Mouse (Mus musculus): ENCODE measurements around the gene Hivep2. TPM values are rescaled to one million over a fixed set of nuclear protein-coding genes. Genes with fewer than 3 reads are reported as not detected.

The Hivep2 gene
- polyA plus RNA-seq, 1 experiment from 2014 or later: 10.7 TPM

GRCm38 (mm10) chr10:13963908-13964500 lies 1.9 kb upstream of the Hivep2 start:
- Histone ChIP-seq H3K4me1 (replicated peaks) (peaks cover 9% of the 10 kb centered on the region), H3K36me3 (no peaks in the 10 kb centered on the region), H3K4me3 (peak overlapping the region; percentile 95), H3K27me3 (no peaks in the 10 kb centered on the region; the same call in 1 of the 2 replicates), H3K9me3 (no peaks in the 10 kb centered on the region), H3K4me2 (peak overlapping the region; percentile 91), H3K9ac (peak overlapping the region; percentile 95), H3K27ac (replicated peaks) (peak overlapping the region; percentile 99; the same call in 1 of the 2 replicates)
- 11% methylated on average over 8 of the region's 8 CpGs for WGBS
- ATAC-seq (ENCODE audit: low FRiP score, low read depth): no peak

- Histone ChIP-seq H3K9ac (peak overlapping the region; percentile 95), H3K27ac (replicated peaks) (peak overlapping the region; percentile 99), H3K4me3 (peak overlapping the region; percentile 95), H3K4me2 (peak overlapping the region; percentile 91), H3K9me3 (no peaks in the 10 kb centered on the region), H3K4me1 (replicated peaks) (peaks cover 10% of the 10 kb centered on the region), H3K27me3 (no peaks in the 10 kb centered on the region; the same call in 1 of the 2 replicates), H3K36me3 (no peaks in the 10 kb centered on the region)
- under 1% methylated on average over 64 of the region's 65 CpGs for WGBS
- ATAC-seq (ENCODE audit: low FRiP score, low read depth): peak; percentile 13
Observed at GRCm38 (mm10) chr10:13964501-13965281, 1.2 kb upstream of the Hivep2 start.

- ATAC-seq (ENCODE audit: low FRiP score, low read depth): peak; percentile 79
- under 1% methylated on average over 45 of the region's 54 CpGs for WGBS
Observed at GRCm38 (mm10) chr10:13965316-13965973, 430 bp upstream of the Hivep2 start.

GRCm38 (mm10) chr10:13966830-13967450 lies 1.1 kb downstream of the Hivep2 start:
- H3K27me3 ChIP-seq: no peaks in the 10 kb centered on the region; the same call in 1 of the 2 replicates
- H3K9ac ChIP-seq: peak overlapping the region; percentile 95
- H3K9me3 ChIP-seq: no peaks in the 10 kb centered on the region
- peak overlapping the region; percentile 99 for H3K27ac ChIP-seq (replicated peaks)
- H3K36me3 ChIP-seq: no peaks in the 10 kb centered on the region
- under 1% methylated on average over 58 of the region's 66 CpGs for WGBS
- peak overlapping the region; percentile 91 for H3K4me2 ChIP-seq
- peaks cover 12% of the 10 kb centered on the region for H3K4me1 ChIP-seq (replicated peaks)
- H3K4me3 ChIP-seq: peak overlapping the region; percentile 95
- peak; percentile 52 for ATAC-seq (ENCODE audit: low FRiP score, low read depth)

More at GRCm38 (mm10) chr10:13965316-13965973, 430 bp upstream of the Hivep2 start:
- Histone ChIP-seq H3K9ac (peak overlapping the region; percentile 95), H3K36me3 (no peaks in the 10 kb centered on the region), H3K4me2 (peak overlapping the region; percentile 91), H3K4me3 (peak overlapping the region; percentile 95), H3K27ac (replicated peaks) (peak overlapping the region; percentile 99), H3K9me3 (no peaks in the 10 kb centered on the region), H3K27me3 (no peaks in the 10 kb centered on the region; the same call in 1 of the 2 replicates), H3K4me1 (replicated peaks) (peaks cover 12% of the 10 kb centered on the region)

GRCm38 (mm10) chr10:13967451-13968233 lies 1.8 kb downstream of the Hivep2 start:
- Histone ChIP-seq H3K9me3 (no peaks in the 10 kb centered on the region), H3K27me3 (no peaks in the 10 kb centered on the region), H3K4me1 (replicated peaks) (peaks cover 12% of the 10 kb centered on the region), H3K36me3 (no peaks in the 10 kb centered on the region), H3K4me3 (peak overlapping the region; percentile 95), H3K4me2 (peak overlapping the region; percentile 91), H3K27ac (replicated peaks) (peak overlapping the region; percentile 99), H3K9ac (peak overlapping the region; percentile 95)
- ATAC-seq (ENCODE audit: low FRiP score, low read depth): peak; percentile 80
- WGBS: 0% methylated on average over 36 of the region's 36 CpGs

- Histone ChIP-seq H3K4me3 (peak overlapping the region; percentile 95), H3K9ac (peak overlapping the region; percentile 95), H3K4me2 (peak overlapping the region; percentile 91), H3K9me3 (no peaks in the 10 kb centered on the region), H3K27me3 (no peaks in the 10 kb centered on the region), H3K27ac (replicated peaks) (peak overlapping the region; percentile 99), H3K36me3 (no peaks in the 10 kb centered on the region), H3K4me1 (replicated peaks) (peaks cover 12% of the 10 kb centered on the region)
- no peak for ATAC-seq (ENCODE audit: low FRiP score, low read depth)
- 6% methylated on average over 5 of the region's 5 CpGs for WGBS
Observed at GRCm38 (mm10) chr10:13968234-13968555, 2.3 kb downstream of the Hivep2 start.

GRCm38 (mm10) chr10:13968989-13969388 lies 3.1 kb downstream of the Hivep2 start:
- H3K9me3 ChIP-seq: no peaks in the 10 kb centered on the region
- ATAC-seq (ENCODE audit: low FRiP score, low read depth): no peak
- no peak overlapping the region for H3K27ac ChIP-seq (replicated peaks)
- peak overlapping the region; percentile 91 for H3K4me2 ChIP-seq
- no peaks in the 10 kb centered on the region for H3K36me3 ChIP-seq
- H3K9ac ChIP-seq: no peak overlapping the region
- H3K4me3 ChIP-seq: peak overlapping the region; percentile 95; the same call in 1 of the 2 replicates
- 21% methylated on average over 8 of the region's 8 CpGs for WGBS
- peaks cover 13% of the 10 kb centered on the region for H3K4me1 ChIP-seq (replicated peaks)
- no peaks in the 10 kb centered on the region for H3K27me3 ChIP-seq

GRCm38 (mm10) chr10:13970321-13970720 lies 4.4 kb downstream of the Hivep2 start:
- Histone ChIP-seq H3K4me2 (no peak overlapping the region), H3K36me3 (no peaks in the 10 kb centered on the region), H3K27me3 (no peaks in the 10 kb centered on the region), H3K9me3 (no peaks in the 10 kb centered on the region), H3K9ac (no peak overlapping the region), H3K27ac (replicated peaks) (no peak overlapping the region), H3K4me3 (no peak overlapping the region), H3K4me1 (replicated peaks) (peaks cover 19% of the 10 kb centered on the region)
- WGBS: 82% methylated on average over 3 of the region's 3 CpGs
- no peak for ATAC-seq (ENCODE audit: low FRiP score, low read depth)

- Histone ChIP-seq H3K9me3 (no peaks in the 10 kb centered on the region), H3K9ac (no peak overlapping the region), H3K4me2 (no peak overlapping the region), H3K27ac (replicated peaks) (no peak overlapping the region), H3K27me3 (no peaks in the 10 kb centered on the region), H3K4me3 (no peak overlapping the region), H3K36me3 (no peaks in the 10 kb centered on the region), H3K4me1 (replicated peaks) (peaks cover 19% of the 10 kb centered on the region)
- ATAC-seq (ENCODE audit: low FRiP score, low read depth): no peak
- WGBS: 44% methylated on average over 5 of the region's 5 CpGs
Observed at GRCm38 (mm10) chr10:13971268-13971667, 5.4 kb downstream of the Hivep2 start.

GRCm38 (mm10) chr10:13973563-13974179 lies 7.8 kb downstream of the Hivep2 start:
- WGBS: 75% methylated on average over 7 of the region's 7 CpGs
- no peaks in the 10 kb centered on the region for H3K9me3 ChIP-seq
- no peak overlapping the region for H3K4me3 ChIP-seq
- no peaks in the 10 kb centered on the region for H3K27me3 ChIP-seq
- no peak overlapping the region for H3K27ac ChIP-seq (replicated peaks)
- no peaks in the 10 kb centered on the region for H3K36me3 ChIP-seq
- H3K9ac ChIP-seq: no peak overlapping the region
- H3K4me1 ChIP-seq (replicated peaks): peaks cover 14% of the 10 kb centered on the region
- no peak overlapping the region for H3K4me2 ChIP-seq
- no peak for ATAC-seq (ENCODE audit: low FRiP score, low read depth)

- H3K27me3 ChIP-seq: no peaks in the 10 kb centered on the region
- no peaks in the 10 kb centered on the region for H3K9me3 ChIP-seq
- no peak overlapping the region for H3K9ac ChIP-seq
- H3K4me1 ChIP-seq (replicated peaks): peaks cover 10% of the 10 kb centered on the region; the same call in 1 of the 2 replicates
- no peak overlapping the region for H3K27ac ChIP-seq (replicated peaks)
- H3K4me3 ChIP-seq: no peak overlapping the region
- no peak overlapping the region for H3K4me2 ChIP-seq
- ATAC-seq (ENCODE audit: low FRiP score, low read depth): no peak
- no peaks in the 10 kb centered on the region for H3K36me3 ChIP-seq
- 76% methylated on average over 7 of the region's 7 CpGs for WGBS
Observed at GRCm38 (mm10) chr10:13974472-13974871, 8.6 kb downstream of the Hivep2 start.

Data from hindbrain, embryonic 15.5 days (tissue).